Mouse (Mus musculus) stomach, embryonic 14.5 days (tissue): ENCODE data around the gene Adamts14. TPM values are rescaled to one million over a fixed set of nuclear protein-coding genes. Genes with fewer than 3 reads are reported as not detected.

Experiments
- ATAC-seq: fragments of 200-750 bp; cut with Nextera tagmentation; 2 replicates; pipeline ENCODE4 v1.8.0; 2017; ENCODE audit warnings: low read depth, moderate TSS enrichment; ENCODE audit not compliant: insufficient number of reproducible peaks, insufficient read depth, low FRiP score
- H3K27ac ChIP-seq: fragments of 300-500 bp; sonication (generic); 2 replicates; pipeline ENCODE4 v1.5.1; 2014; ENCODE audit warnings: mild to moderate bottlenecking, low read length, moderate library complexity, mixed read lengths
- H3K27me3 ChIP-seq: fragments of 300-500 bp; sonication (generic); 2 replicates; pipeline ENCODE4 v1.6.1; 2014; ENCODE audit warnings: low read length, control low read depth, mixed read lengths; ENCODE audit not compliant: control insufficient read depth, insufficient read depth
- H3K36me3 ChIP-seq: fragments of 300-500 bp; sonication (generic); 2 replicates; pipeline ENCODE4 v1.6.1; 2014; ENCODE audit warnings: mild to moderate bottlenecking, control low read depth, low read length, moderate library complexity, mixed read lengths; ENCODE audit not compliant: control insufficient read depth, insufficient read depth
- H3K4me1 ChIP-seq: fragments of 300-500 bp; sonication (generic); 2 replicates; pipeline ENCODE4 v1.6.1; 2014; ENCODE audit warnings: low read length, control low read depth, mixed read lengths; ENCODE audit not compliant: control insufficient read depth, insufficient read depth
- H3K4me2 ChIP-seq: fragments of 300-500 bp; sonication (generic); replicated peaks from 2 replicates; pipeline ENCODE4 v1.6.1; 2014; ENCODE audit warnings: low read depth, low read length, control low read depth
- H3K4me3 ChIP-seq: fragments of 300-500 bp; sonication (generic); 2 replicates; pipeline ENCODE4 v1.5.1; 2014; ENCODE audit warnings: low read depth, low read length, control low read depth
- H3K9ac ChIP-seq: fragments of 300-500 bp; sonication (generic); replicated peaks from 2 replicates; pipeline ENCODE4 v1.6.1; 2014; ENCODE audit warnings: low read depth, mild to moderate bottlenecking, control low read depth, low read length, moderate library complexity, mixed read lengths
- H3K9me3 ChIP-seq: fragments of 300-500 bp; sonication (generic); 2 replicates; pipeline ENCODE4 v1.6.1; 2016; ENCODE audit warnings: low read depth, low read length, control low read depth; ENCODE audit not compliant: control insufficient read depth
- WGBS: fragments of 180-500 bp; shearing (Covaris S2); extraction: QIAGEN DNeasy Blood & Tissue Kit; methylation state at CpG from one replicate; pipeline ENCODE4 v1.1.7; 2014; 5-methylcytosine and 5-hydroxymethylcytosine counted together
- polyA plus RNA-seq: library from polyadenylated mRNA; unstranded; fragments of >200 nt; fragmentation: Nextera tagmentation; extraction: Ambion mirVana; gene quantifications from 2 replicates; pipeline ENCODE4 v1.2.1, GENCODE M21; 2014

Gene Adamts14
- polyA plus RNA-seq, 1 experiment from 2014 or later: 1.4 TPM

GRCm38 (mm10) chr10:61199566-61200213 is 73.5 kb downstream of the Adamts14 start:
- 28% methylated on average over 11 of the region's 11 CpGs for WGBS
- ATAC-seq: no peak
- H3K4me1 ChIP-seq: no peaks in the 10 kb centered on the region

GRCm38 (mm10) chr10:61195718-61196291 is 77.4 kb downstream of the Adamts14 start:
- Histone ChIP-seq H3K27ac (peak overlapping the region; percentile 7; the same call in 1 of the 2 replicates), H3K27me3 (no peaks in the 10 kb centered on the region), H3K4me1 (no peaks in the 10 kb centered on the region), H3K36me3 (no peaks in the 10 kb centered on the region), H3K4me2 (no peak overlapping the region), H3K4me3 (no peak overlapping the region), H3K9ac (no peak overlapping the region), H3K9me3 (no peaks in the 10 kb centered on the region)
- 82% methylated on average over 5 of the region's 5 CpGs for whole genome bisulfite sequencing
- ATAC-seq: no peak

More at GRCm38 (mm10) chr10:61199566-61200213, 73.5 kb downstream of the Adamts14 start:
- no peaks in the 10 kb centered on the region for H3K27me3 ChIP-seq
- no peaks in the 10 kb centered on the region for H3K9me3 ChIP-seq
- no peaks in the 10 kb centered on the region for H3K36me3 ChIP-seq
- H3K27ac ChIP-seq: no peak overlapping the region
- H3K9ac ChIP-seq: no peak overlapping the region
- H3K4me2 ChIP-seq: no peak overlapping the region
- H3K4me3 ChIP-seq: no peak overlapping the region

- no peak overlapping the region for H3K9ac ChIP-seq
These were observed 78.0 kb downstream of the Adamts14 start for GRCm38 (mm10) chr10:61195216-61195615.

GRCm38 (mm10) chr10:61194611-61195010 is 78.6 kb downstream of the Adamts14 start:
- no peak overlapping the region for H3K4me3 ChIP-seq

More at GRCm38 (mm10) chr10:61195216-61195615, 78.0 kb downstream of the Adamts14 start:
- ATAC-seq: no peak
- H3K4me1 ChIP-seq: no peaks in the 10 kb centered on the region
- no peaks in the 10 kb centered on the region for H3K27me3 ChIP-seq
- H3K9me3 ChIP-seq: no peaks in the 10 kb centered on the region
- WGBS: 63% methylated on average over 8 of the region's 8 CpGs
- no peak overlapping the region for H3K4me3 ChIP-seq
- no peak overlapping the region for H3K4me2 ChIP-seq
- peak overlapping the region; percentile 7; the same call in 1 of the 2 replicates for H3K27ac ChIP-seq
- H3K36me3 ChIP-seq: no peaks in the 10 kb centered on the region

GRCm38 (mm10) chr10:61188010-61188409 is 85.2 kb downstream of the Adamts14 start:
- Histone ChIP-seq H3K4me1 (no peaks in the 10 kb centered on the region), H3K27ac (no peak overlapping the region), H3K36me3 (no peaks in the 10 kb centered on the region), H3K27me3 (no peaks in the 10 kb centered on the region), H3K4me2 (no peak overlapping the region), H3K4me3 (no peak overlapping the region), H3K9me3 (no peaks in the 10 kb centered on the region), H3K9ac (no peak overlapping the region)
- 76% methylated on average over 3 of the region's 3 CpGs for WGBS
- ATAC-seq: no peak

More at GRCm38 (mm10) chr10:61194611-61195010, 78.6 kb downstream of the Adamts14 start:
- 77% methylated on average over 9 of the region's 9 CpGs for WGBS
- no peak overlapping the region for H3K27ac ChIP-seq
- H3K9me3 ChIP-seq: no peaks in the 10 kb centered on the region
- H3K4me2 ChIP-seq: no peak overlapping the region
- no peaks in the 10 kb centered on the region for H3K27me3 ChIP-seq
- H3K4me1 ChIP-seq: no peaks in the 10 kb centered on the region
- no peak overlapping the region for H3K9ac ChIP-seq
- no peaks in the 10 kb centered on the region for H3K36me3 ChIP-seq
- ATAC-seq: no peak

- Histone ChIP-seq H3K4me1 (no peaks in the 10 kb centered on the region), H3K4me2 (no peak overlapping the region), H3K27me3 (no peaks in the 10 kb centered on the region), H3K9me3 (no peaks in the 10 kb centered on the region), H3K4me3 (no peak overlapping the region), H3K9ac (no peak overlapping the region), H3K27ac (no peak overlapping the region), H3K36me3 (no peaks in the 10 kb centered on the region)
- ATAC-seq: no peak
- 63% methylated on average over 3 of the region's 3 CpGs for WGBS
These were observed 86.2 kb downstream of the Adamts14 start for GRCm38 (mm10) chr10:61187001-61187400.

- H3K4me3 ChIP-seq: no peak overlapping the region
- no peak overlapping the region for H3K27ac ChIP-seq
- no peak overlapping the region for H3K4me2 ChIP-seq
- 70% methylated on average over 6 of the region's 6 CpGs for WGBS
- no peaks in the 10 kb centered on the region for H3K9me3 ChIP-seq
- peaks cover 7% of the 10 kb centered on the region for H3K4me1 ChIP-seq
- H3K27me3 ChIP-seq: no peaks in the 10 kb centered on the region
- no peak for ATAC-seq
- no peak overlapping the region for H3K9ac ChIP-seq
- H3K36me3 ChIP-seq: no peaks in the 10 kb centered on the region
These were observed 93.3 kb downstream of the Adamts14 start for GRCm38 (mm10) chr10:61179927-61180326.

GRCm38 (mm10) chr10:61178687-61179086 is 94.6 kb downstream of the Adamts14 start:
- Histone ChIP-seq H3K4me2 (no peak overlapping the region), H3K4me3 (no peak overlapping the region), H3K9me3 (no peaks in the 10 kb centered on the region), H3K27ac (no peak overlapping the region), H3K4me1 (peaks cover 7% of the 10 kb centered on the region), H3K27me3 (no peaks in the 10 kb centered on the region), H3K9ac (no peak overlapping the region), H3K36me3 (no peaks in the 10 kb centered on the region)
- ATAC-seq: no peak
- 88% methylated on average over 8 of the region's 8 CpGs for WGBS
